Mouse (Mus musculus) cerebellum, adult 2 months (tissue): ENCODE measurements around the gene Mettl13.

Experiments
- CTCF ChIP-seq: fragments of 200-500 bp; IDR thresholded peaks from 2 replicates; pipeline ENCODE4 v1.5.1; 2011; ENCODE audit warnings: low read depth, mild to moderate bottlenecking, control low read depth, low read length, moderate library complexity, borderline replicate concordance; ENCODE audit not compliant: insufficient read depth
- POLR2A ChIP-seq: fragments of 200-500 bp; IDR thresholded peaks from 2 replicates; pipeline ENCODE4 v1.6.1; 2011; ENCODE audit warnings: low read length, control low read depth, borderline replicate concordance; ENCODE audit not compliant: insufficient read depth

DNA sequence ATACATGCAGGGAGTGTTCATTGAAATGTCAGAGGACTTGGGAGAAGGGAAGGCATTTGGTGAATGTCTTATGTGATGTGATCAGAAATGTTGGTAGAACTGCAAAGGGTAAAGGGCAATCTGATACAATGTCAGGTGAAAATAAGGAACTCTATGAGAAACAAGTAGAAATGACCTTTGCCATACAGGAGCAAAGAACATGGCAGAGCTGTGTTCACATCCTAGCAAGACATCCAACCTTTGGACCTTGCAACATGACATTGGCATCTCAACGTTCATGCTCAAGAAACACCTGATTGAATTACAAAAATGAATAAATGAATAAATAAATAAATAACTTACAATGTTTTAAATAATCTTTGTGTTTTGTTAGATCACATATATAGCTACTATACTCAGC lies 33.2 kb downstream of the Mettl13 start:
- TF ChIP-seq POLR2A: no peak
- TF ChIP-seq CTCF: no peak
